Mouse (Mus musculus) retina, embryonic 14.5 days (tissue): ENCODE results near the gene Efs.
"Not testable (repeated sequence)": the region's sequence is repeated elsewhere in the genome, so short reads cannot be mapped to it uniquely, and the experiment has no call there.

Experiments used
- DNase-seq: peaks from one replicate; pipeline ENCODE4 v3.0.0-alpha.2; 2015; ENCODE audit warnings: low spot score

Gene Efs

GRCm38 (mm10) chr14:54925349-54926342 lies at the start of gene Efs:
Gene Efs, minus strand, starts transcription at chr14:54926126.
- DNase-seq: peak; percentile 72

DNA sequence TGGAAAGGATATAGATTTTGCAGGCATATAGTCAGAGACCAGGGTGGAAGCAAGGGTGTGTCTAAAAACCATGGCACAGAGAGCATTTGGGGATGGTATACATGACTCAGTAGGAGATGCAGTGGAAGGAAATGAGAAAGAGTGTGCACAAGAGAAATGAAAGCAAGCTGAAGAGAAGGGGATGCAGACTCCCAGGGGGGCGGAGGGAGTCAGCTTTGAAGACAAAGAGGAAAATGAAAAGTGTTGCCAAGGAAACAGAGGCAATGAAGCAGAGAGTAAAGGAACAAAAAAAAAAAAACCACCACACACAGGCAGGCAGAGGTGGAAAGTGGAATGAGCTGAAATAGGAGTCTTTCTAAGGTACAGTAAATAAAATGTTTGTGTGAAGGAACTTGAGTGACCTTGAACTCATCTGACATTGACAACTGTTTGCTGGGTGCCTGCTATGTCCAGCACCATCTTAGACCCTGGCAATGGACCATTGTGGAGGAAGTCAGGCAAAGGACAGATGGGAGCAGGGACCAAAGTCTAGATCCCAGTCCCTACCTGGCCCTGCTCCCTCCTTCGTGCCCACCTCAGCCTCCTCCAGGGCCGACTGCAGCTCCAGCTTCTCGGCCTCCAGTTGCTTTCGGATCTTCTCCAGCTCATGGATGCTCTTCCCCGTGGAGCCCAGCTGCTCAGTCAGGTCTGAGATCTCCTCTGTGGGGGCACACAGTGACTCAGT lies 48.3 kb upstream of the Efs start:
- DNase-seq: peak; percentile 44

GRCm38 (mm10) chr14:54972786-54973185 lies 46.9 kb upstream of the Efs start:
- DNase-seq: not testable (repeated sequence)

- no peak for DNase-seq
Measured at GRCm38 (mm10) chr14:54968344-54968743, 42.4 kb upstream of the Efs start.

DNA sequence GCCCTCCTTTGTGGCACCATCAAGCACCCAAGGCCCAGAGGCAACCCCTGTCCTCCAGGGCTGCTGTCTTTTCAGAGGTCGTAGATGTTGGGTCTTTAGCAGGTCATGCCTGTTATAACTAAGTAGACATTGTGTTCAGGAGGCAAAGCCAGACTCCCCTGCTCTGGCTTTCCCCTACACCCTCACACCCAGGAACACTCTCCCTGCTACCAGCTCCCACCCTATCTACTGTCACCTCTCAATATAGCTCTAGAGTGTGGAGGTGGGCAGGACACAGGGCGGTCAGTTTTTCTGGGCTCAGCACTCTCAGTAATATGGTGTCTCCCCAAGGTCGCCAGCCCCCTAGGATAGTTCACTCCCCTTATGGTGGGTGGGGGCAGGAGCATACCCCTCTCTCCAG lies 41.9 kb upstream of the Efs start:
- no peak for DNase-seq

DNA sequence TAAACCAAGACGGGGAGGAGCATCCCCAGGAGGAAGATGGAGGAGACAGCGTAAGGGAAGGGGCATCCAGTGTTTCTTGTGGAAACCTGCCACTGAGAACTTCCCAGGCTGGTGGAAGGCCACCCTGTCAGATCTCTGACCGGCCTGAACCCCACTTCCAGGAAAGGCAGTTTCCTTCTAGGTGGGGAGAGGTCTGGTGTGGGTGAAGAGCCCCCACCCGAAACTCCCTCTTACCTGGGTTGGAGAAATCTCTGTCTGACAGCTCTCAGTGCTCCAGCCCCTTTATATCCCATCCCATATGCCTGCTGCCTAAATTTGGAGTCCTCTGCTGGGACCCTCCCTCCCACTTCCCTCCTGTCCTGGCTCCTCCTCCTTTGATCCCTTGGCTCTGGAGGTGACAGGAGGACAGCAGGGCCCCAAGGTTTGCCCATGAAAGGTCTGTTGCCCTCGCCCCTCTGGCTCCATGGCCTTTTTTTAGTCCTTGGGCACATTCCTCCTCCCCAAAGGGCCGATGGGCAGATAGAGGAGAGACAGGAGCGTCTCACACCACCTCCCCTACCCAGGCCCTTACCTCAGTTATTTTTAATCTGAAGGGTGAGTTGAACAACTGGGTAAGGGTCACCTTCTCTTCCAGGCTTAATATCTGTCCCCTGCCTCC lies 40.5 kb upstream of the Efs start, which contains the start of gene Myh6:
Gene Myh6 (minus strand): TSS at position 608 of the 658 bp plus-strand sequence.
- DNase-seq: no peak

GRCm38 (mm10) chr14:54965631-54966030 lies 39.7 kb upstream of the Efs start:
- DNase-seq: no peak

GRCm38 (mm10) chr14:54965044-54965443 lies 39.1 kb upstream of the Efs start:
- no peak for DNase-seq

GRCm38 (mm10) chr14:54963727-54964126 lies 37.8 kb upstream of the Efs start:
- DNase-seq: no peak

DNA sequence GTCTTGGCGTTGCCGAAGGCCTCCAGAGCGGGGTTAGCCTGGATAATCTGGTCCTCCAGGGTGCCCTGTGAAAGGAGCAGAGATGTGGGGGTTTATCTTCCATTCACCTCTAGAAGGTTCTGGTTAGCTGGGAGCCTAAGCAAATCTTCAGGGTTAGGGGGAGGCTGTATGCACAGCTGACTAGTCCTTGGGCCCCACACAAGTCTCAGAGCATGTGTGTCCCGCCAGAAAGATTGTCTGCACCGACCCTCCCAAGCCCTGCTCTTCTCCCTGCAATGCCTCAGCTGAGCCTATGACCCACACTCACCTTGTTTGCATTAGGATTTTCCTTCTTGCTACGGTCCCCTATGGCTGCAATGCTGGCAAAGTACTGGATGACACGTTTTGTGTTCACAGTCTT lies 36.8 kb upstream of the Efs start:
- DNase-seq: no peak

GRCm38 (mm10) chr14:54961487-54961886 lies 35.6 kb upstream of the Efs start:
- DNase-seq: no peak

DNA sequence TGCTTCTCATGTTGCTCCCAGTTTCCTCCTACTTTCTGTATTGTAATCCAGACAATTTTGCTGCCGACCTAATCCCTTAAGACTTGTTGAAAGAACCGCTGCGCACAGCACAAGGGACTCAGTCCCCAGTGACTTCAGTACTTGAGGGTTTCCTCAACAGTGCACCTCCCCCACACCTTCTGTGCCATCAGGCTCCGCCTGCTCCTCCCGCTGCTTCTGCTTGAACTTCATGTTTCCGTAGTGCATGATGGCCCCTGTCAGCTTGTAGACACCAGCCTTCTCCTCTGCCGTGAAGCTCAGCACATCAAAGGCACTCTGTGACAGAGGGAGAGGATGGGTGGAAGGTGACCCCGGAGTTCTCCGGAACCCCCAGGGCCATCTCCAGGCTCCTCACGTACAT lies 34.8 kb upstream of the Efs start:
- peak; percentile 9 for DNase-seq

DNA sequence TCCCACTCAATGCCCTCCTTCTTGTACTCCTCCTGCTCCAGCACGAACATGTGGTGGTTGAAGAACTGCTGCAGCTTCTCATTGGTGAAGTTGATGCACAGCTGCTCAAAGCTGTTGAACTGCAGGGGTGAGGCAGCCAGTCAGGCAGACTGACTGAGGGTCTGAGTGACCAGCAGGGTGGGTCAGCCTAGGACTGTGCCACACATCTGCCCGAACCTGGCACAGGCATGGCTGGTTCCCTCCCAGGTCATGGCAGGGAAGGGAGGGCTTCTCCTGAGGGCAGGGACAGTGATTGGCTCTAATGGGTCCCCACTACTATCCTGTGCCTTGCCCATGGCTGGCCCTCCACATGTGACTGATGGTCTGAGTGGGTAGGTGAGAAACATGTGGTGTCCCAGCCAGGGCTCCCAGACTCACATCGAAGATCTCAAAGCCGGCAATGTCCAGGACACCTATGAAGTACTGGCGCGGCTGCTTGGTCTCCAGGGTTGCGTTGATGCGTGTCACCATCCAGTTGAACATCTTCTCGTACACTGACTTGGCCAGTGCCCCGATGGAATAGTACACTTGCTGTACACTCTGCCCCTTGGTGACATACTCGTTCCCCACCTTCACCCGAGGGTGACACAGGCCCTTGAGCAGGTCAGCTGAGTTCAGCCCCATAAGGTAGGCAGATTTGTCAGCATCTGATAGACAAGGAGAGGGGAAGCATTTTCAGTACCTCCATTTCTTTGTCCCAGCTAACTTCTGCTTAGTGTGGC lies 34.1 kb upstream of the Efs start:
- DNase-seq: not testable (repeated sequence)

DNA sequence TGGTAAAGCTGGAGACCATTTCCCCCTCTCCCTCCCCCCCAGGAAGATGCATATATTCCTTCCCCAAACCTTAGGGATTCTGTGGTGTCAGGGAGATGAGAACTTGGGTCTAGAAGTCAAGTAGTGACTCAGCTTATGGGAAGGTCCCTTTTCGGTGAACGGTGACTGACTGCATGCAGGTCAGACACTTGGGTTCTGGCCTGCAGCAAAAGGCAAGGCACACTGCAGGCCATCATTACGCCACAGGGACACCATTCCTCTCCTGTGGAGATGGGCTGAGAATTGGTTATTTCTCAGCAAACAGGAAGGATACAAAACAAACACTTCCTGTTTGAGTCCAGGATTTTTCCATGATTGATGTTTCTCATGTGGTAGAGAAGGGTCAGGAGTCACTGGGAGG lies 33.3 kb upstream of the Efs start:
- no peak for DNase-seq

DNA sequence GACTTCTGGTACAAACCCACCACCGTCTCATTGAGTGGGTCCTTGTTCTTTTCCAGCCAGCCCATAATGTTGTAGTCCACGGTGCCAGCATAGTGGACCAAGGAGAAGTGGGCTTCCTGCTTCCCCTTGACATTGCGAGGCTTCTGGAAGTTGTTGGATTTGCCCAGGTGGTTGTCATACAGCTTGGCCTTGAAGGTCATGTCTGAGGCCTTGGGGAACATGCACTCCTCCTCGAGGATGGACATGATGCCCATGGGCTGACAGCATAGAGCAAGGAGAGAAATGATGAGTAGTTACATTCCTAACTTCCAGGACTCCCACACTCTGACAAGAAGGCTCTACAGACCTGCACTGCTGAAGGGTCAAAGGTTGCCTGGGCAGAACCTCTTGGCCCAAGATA lies 32.6 kb upstream of the Efs start:
- DNase-seq: no peak

- no peak for DNase-seq
Measured at GRCm38 (mm10) chr14:54956533-54956932, 30.6 kb upstream of the Efs start.

- DNase-seq: no peak
Measured at GRCm38 (mm10) chr14:54955481-54955880, 29.6 kb upstream of the Efs start.

DNA sequence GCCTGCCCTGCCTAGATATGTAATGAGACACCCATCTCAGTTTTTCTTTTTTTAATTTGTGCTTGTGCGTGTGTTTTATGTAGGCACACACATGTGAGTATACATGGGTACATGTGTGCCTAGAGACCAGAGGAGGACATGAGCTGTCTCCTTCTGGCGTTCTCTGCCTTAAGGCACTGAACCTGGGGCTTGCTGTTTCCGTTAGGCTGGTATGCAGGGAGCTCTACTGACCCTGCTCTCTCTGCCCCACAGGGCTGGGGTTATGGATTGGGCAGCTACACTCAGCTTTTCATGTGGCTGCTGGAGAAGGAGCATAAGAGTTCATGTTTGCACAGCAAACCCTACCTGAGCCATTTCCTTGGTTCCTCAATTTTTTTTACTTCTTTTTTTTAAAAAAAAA lies 28.5 kb upstream of the Efs start:
- no peak for DNase-seq

DNA sequence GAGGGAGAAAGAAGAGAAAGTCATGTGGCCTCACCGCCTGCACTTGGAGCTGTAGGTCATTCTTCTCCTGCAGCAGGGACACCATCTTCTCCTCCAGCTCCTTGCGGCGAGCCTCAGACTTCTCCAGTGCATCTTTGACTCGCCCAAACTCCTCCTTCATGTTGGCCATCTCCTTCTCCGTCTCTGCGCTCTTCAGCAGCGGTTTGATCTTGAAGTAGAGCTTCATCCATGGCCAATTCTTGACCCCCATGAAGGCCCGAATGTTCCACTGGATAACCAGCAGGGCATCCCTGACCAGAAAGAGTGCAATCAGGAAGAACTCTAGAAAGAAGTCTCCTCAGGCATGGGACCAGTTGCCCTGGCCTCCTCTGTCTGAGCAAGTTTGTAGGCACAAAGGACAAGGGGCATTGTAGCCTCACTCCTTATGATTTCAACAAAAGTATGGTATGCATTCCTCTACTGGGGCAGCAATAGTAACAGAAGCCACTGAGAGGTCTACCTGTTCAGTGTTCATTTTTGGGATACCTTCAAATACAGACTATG lies 27.8 kb upstream of the Efs start:
- no peak for DNase-seq

DNA sequence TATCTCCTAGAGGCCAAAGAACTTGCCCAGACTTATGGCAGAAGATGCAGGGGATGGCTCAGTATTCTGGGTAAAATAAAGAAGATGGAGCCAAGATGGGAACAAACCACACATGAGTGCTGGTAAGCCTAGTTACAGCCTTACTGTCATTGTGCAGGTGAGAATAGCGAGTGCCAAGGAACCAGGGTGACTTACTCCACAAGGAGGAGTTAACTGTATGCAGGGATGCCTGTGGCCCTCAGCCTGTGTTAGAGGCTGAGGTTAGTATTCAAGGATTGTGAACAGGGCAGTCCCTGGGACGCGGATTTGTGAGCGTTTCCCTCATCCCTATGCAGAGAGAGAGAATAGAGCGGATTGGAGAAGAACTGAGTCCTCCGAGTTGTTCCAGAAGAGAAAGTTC lies 25.7 kb upstream of the Efs start:
- DNase-seq: no peak

DNA sequence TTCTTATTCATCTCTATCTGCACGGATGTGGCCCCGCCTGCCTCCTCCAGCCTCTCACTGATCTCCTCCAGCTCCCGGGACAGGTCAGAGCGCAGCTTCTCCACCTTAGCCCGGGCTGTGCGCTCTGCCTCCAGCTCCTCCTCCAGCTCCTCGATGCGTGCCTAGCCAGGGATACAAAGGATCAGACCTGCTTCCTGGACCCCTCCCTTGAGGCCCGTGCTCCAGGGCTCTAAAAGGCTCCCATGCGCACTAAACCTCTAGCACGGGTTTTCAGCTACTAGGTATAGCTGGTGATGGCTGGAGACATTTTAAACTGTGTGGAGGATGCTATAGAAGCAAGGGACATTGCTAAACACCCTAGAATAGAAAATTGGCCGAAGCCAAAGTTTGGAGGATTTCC lies 24.6 kb upstream of the Efs start:
- DNase-seq: no peak

GRCm38 (mm10) chr14:54948781-54949180 lies 22.9 kb upstream of the Efs start:
- DNase-seq: no peak
